ENCODE assay signal across 9 mouse cellular contexts in the genomic region with DNA sequence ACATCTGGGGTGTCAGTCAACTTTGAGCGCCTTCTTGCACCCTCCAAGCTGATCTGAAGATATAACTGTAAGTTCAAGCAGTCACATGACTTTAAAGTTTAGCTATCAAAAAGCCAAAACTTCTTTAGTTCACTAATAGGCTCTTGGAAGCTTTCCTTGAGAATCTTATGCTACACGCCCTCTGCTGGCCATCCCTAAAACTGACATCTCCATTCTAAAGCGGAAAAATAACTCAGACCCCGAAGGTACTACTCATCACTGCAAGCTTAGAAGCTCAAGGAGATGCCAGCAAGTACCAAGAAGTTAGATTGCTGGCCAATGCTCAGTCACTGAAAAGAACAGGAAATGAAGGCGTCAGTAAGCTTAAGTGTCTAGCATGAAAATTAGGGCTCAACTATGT. TPM values are rescaled to one million over a fixed set of nuclear protein-coding genes. Genes with fewer than 3 reads are reported as not detected.
DNase-seq lines count a peak whose midpoint lies in the region; ATAC-seq and TF ChIP-seq lines count a peak whose summit lies in the region.
"Had no signal": no experiment of that assay in that cellular context is flagged by ENCODE, and none has a peak within 500 bp of the region (broad histone marks: within the 10 kb centered on the region; RNA-seq: fewer than 3 reads in every experiment).

No protein-coding gene starts in this region.

- intact Hi-C loops in heart, postnatal 25 days (cut with DNase I): loop anchor here (2.0 kb wide), 1 partner anchor 69 kb away; no protein-coding TSS in a partner anchor

- H3K27me3 ChIP-seq in E14TG2a.4 (ENCODE audit: insufficient read depth, low read length): peaks cover 50% of the 10 kb centered on the region
- H3K27me3 ChIP-seq in forebrain, postnatal 0 days (ENCODE audit: insufficient read depth, low read length): no peaks in the 10 kb centered on the region
- H3K27me3 ChIP-seq in midbrain, embryonic 13.5 days: no peaks in the 10 kb centered on the region

- 4% methylated on average over 5 of the region's 5 CpGs for WGBS in forebrain, postnatal 0 days
- WGBS in midbrain, embryonic 13.5 days: 6% methylated on average over 5 of the region's 5 CpGs

- peak; percentile 77 for TF ChIP-seq CTCF in E14TG2a.4 (conservative IDR thresholded peaks at IDR 0.05; ENCODE audit: low read length)
- peak; percentile 87 for TF ChIP-seq CTCF in forebrain, postnatal 0 days (IDR thresholded peaks at IDR 0.05; ENCODE audit: low read depth)

- H3K9ac ChIP-seq in forebrain, postnatal 0 days: 0 out of 2 replicates have a peak overlapping the region, but pooled peaks have one; percentile 39
- H3K9ac ChIP-seq in midbrain, embryonic 13.5 days (replicated peaks): no peak overlapping the region

- H3K9me3 ChIP-seq in E14TG2a.4 (ENCODE audit: low read length): no peaks in the 10 kb centered on the region
- H3K9me3 ChIP-seq in forebrain, postnatal 0 days (ENCODE audit: low read length): no peaks in the 10 kb centered on the region
- no peaks in the 10 kb centered on the region for H3K9me3 ChIP-seq in midbrain, embryonic 13.5 days

- H3K4me1 ChIP-seq in E14TG2a.4 (replicated peaks; ENCODE audit: low read depth, low read length): peaks cover 18% of the 10 kb centered on the region
- H3K4me1 ChIP-seq in forebrain, postnatal 0 days (ENCODE audit: insufficient read depth): peaks cover 18% of the 10 kb centered on the region
- peaks cover 46% of the 10 kb centered on the region for H3K4me1 ChIP-seq in midbrain, embryonic 13.5 days (replicated peaks)

- H3K36me3 ChIP-seq in E14TG2a.4 (ENCODE audit: insufficient read depth, low read length): no peaks in the 10 kb centered on the region
- 0 out of 2 replicates have a peak, but pooled peaks cover 5% of the 10 kb centered on the region for H3K36me3 ChIP-seq in forebrain, postnatal 0 days (ENCODE audit: insufficient read depth)
- H3K36me3 ChIP-seq in midbrain, embryonic 13.5 days: no peaks in the 10 kb centered on the region

- ATAC-seq in forebrain, postnatal 0 days: no peak
- no peak for ATAC-seq in midbrain, embryonic 13.5 days

- DNase-seq in heart, adult 11 months: peak; percentile 90
- no peak for DNase-seq in heart, postnatal 25 days (ENCODE audit: low spot score)
- peak; percentile 62 to 76 for DNase-seq in cerebellum, adult 18-20 months
- peak; percentile 91 for DNase-seq in forebrain, postnatal 0 days
- DNase-seq in left cerebral cortex, adult 18-20 months (ENCODE audit: low spot score in 2 of 2): peak; percentile 71 to 79
- peak; percentile 43 for DNase-seq in thymus, postnatal 25 days

- no peak overlapping the region for H3K4me3 ChIP-seq in E14TG2a.4 (replicated peaks; ENCODE audit: low read length)
- H3K4me3 ChIP-seq in forebrain, postnatal 0 days (ENCODE audit: low read depth, low read length): no peak overlapping the region
- no peak overlapping the region for H3K4me3 ChIP-seq in midbrain, embryonic 13.5 days (replicated peaks)
- H3K4me3 ChIP-seq: myocyte had no signal

- peak overlapping the region; percentile 41 for H3K4me2 ChIP-seq in forebrain, postnatal 0 days (ENCODE audit: low read depth)
- H3K4me2 ChIP-seq in midbrain, embryonic 13.5 days (replicated peaks): peak overlapping the region; percentile 44

- peak overlapping the region; percentile 90 for H3K27ac ChIP-seq in forebrain, postnatal 0 days (ENCODE audit: low read depth, low read length)
- H3K27ac ChIP-seq in midbrain, embryonic 13.5 days: peak overlapping the region; percentile 98

RNA-seq across cellular contexts. Expression of gene Dnajb5, which starts 3.7 kb away (rescaled TPM):
- 10 to 100 TPM; 83.5 to 93.2 TPM for total RNA-seq in heart, postnatal 25 days (2021)
- total RNA-seq in forebrain, postnatal 0 days (2014; rRNA removed): 81.0 and 106 TPM in 2 replicates
- polyA plus RNA-seq in forebrain, postnatal 0 days (2015; fragmentation: Nextera tagmentation; extraction: Ambion mirVana): 46.8 and 50.7 TPM in 2 replicates
- 100 to 1,000 TPM; 262 to 268 TPM for total RNA-seq in left cerebral cortex, adult 18-20 months (2021)
- polyA plus RNA-seq in midbrain, embryonic 13.5 days (2015; fragmentation: Nextera tagmentation; extraction: Ambion mirVana): 45.9 and 58.2 TPM in 2 replicates

RNA-seq across cellular contexts. Expression of gene 1700022I11Rik, which starts 23.5 kb away (rescaled TPM):
- not detected for total RNA-seq in heart, postnatal 25 days (2021)
- not detected in 2 replicates for total RNA-seq in forebrain, postnatal 0 days (2014; rRNA removed)
- polyA plus RNA-seq in forebrain, postnatal 0 days (2015; fragmentation: Nextera tagmentation; extraction: Ambion mirVana): 0.23 and 0.63 TPM in 2 replicates
- not detected for total RNA-seq in left cerebral cortex, adult 18-20 months (2021)
- 0.49 and 0.50 TPM in 2 replicates for polyA plus RNA-seq in midbrain, embryonic 13.5 days (2015; fragmentation: Nextera tagmentation; extraction: Ambion mirVana)

RNA-seq across cellular contexts. Expression of gene Phf24, which starts 29.5 kb away (rescaled TPM):
- 1 to 10 TPM; 9.0 to 9.4 TPM for total RNA-seq in heart, postnatal 25 days (2021)
- 77.2 and 82.7 TPM in 2 replicates for total RNA-seq in forebrain, postnatal 0 days (2014; rRNA removed)
- 38.2 and 42.3 TPM in 2 replicates for polyA plus RNA-seq in forebrain, postnatal 0 days (2015; fragmentation: Nextera tagmentation; extraction: Ambion mirVana)
- 100 to 1,000 TPM; 366 to 369 TPM for total RNA-seq in left cerebral cortex, adult 18-20 months (2021)
- polyA plus RNA-seq in midbrain, embryonic 13.5 days (2015; fragmentation: Nextera tagmentation; extraction: Ambion mirVana): 14.8 and 15.2 TPM in 2 replicates
- polyA plus RNA-seq: myocyte had no signal

RNA-seq across cellular contexts. Expression of gene Vcp, which starts 54.4 kb away (rescaled TPM):
- total RNA-seq in heart, postnatal 25 days (2021): 100 to 1,000 TPM; 244 to 266 TPM
- total RNA-seq in forebrain, postnatal 0 days (2014; rRNA removed): 221 and 255 TPM in 2 replicates
- 357 and 443 TPM in 2 replicates for polyA plus RNA-seq in forebrain, postnatal 0 days (2015; fragmentation: Nextera tagmentation; extraction: Ambion mirVana)
- 100 to 1,000 TPM; 180 to 185 TPM for total RNA-seq in left cerebral cortex, adult 18-20 months (2021)
- polyA plus RNA-seq in midbrain, embryonic 13.5 days (2015; fragmentation: Nextera tagmentation; extraction: Ambion mirVana): 560 and 579 TPM in 2 replicates
